Mouse (Mus musculus) E14TG2a.4 (cell line): ENCODE data around the gene Ube2e2.

Experiments used
- H3K27me3 ChIP-seq: 2 replicates; pipeline ENCODE4 v1.6.1; 2014; ENCODE audit warnings: low read length, control low read depth; ENCODE audit not compliant: insufficient read depth
- H3K36me3 ChIP-seq: 2 replicates; pipeline ENCODE4 v1.6.1; 2014; ENCODE audit warnings: low read length, control low read depth; ENCODE audit not compliant: insufficient read depth
- H3K4me1 ChIP-seq: replicated peaks from 2 replicates; pipeline ENCODE4 v1.6.1; 2014; ENCODE audit warnings: low read depth, low read length, control low read depth
- H3K4me3 ChIP-seq: replicated peaks from 2 replicates; pipeline ENCODE4 v1.5.1; 2014; ENCODE audit warnings: mild to moderate bottlenecking, low read length
- H3K9me3 ChIP-seq: 2 replicates; pipeline ENCODE4 v1.6.1; 2014; ENCODE audit warnings: low read length, control low read depth
- CTCF ChIP-seq: conservative IDR thresholded peaks from 2 replicates; pipeline ENCODE4 v1.5.1; 2014; ENCODE audit warnings: low read length
- NANOG ChIP-seq: IDR thresholded peaks from 2 replicates; pipeline ENCODE4 v1.6.1; 2014; ENCODE audit warnings: borderline replicate concordance, low read length, mixed read lengths
- POU5F1 ChIP-seq: IDR thresholded peaks from 2 replicates; pipeline ENCODE4 v1.6.1; 2014; ENCODE audit warnings: low read length, borderline replicate concordance

Gene Ube2e2

DNA sequence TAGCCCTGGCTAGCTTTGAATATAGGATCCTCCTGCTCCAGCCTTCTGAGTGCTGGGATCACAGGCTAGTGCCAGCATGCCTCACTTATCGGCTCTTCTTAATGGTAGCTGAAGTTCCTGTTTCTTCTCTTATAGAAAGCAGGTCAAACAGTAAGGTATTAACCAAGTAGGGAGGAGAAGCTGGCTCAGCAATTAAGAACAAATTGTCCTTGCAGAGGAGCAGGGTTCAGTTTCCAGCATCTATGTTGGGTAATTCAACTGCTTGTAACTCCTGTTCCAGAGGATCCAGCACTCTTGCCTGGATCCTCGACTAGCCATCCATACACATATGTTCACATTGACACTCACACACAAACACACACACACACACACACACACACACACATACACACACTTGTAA is 136.1 kb downstream of the Ube2e2 start:
- no peaks in the 10 kb centered on the region for H3K27me3 ChIP-seq
- no peaks in the 10 kb centered on the region for H3K4me1 ChIP-seq
- H3K4me3 ChIP-seq = no peak overlapping the region
- H3K36me3 ChIP-seq = no peaks in the 10 kb centered on the region
- no peak for TF ChIP-seq CTCF
- TF ChIP-seq POU5F1 = no peak
- TF ChIP-seq NANOG = no peak
- H3K9me3 ChIP-seq = no peaks in the 10 kb centered on the region

DNA sequence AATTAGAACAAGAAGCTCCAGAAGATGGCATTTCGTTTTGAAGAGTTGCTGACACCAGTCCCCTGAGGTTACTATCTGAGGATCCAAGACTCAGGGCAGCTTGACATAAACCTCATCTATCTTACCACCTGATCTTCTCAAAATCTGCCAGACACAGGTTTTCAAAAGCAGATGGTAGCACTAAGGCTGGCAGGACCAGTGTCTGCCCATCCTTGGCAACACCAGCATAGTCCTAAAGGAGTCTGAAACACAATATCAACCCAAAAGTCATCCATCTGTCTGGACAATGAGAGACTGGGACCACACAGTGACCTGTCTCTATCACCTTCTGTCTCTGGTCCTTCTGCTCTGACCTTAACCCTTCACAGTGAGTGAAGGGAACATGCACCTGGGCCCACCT is 138.7 kb downstream of the Ube2e2 start:
- Histone ChIP-seq H3K4me3 (no peak overlapping the region), H3K36me3 (no peaks in the 10 kb centered on the region), H3K4me1 (no peaks in the 10 kb centered on the region), H3K9me3 (no peaks in the 10 kb centered on the region), H3K27me3 (no peaks in the 10 kb centered on the region)
- TF ChIP-seq CTCF (no peak), NANOG (no peak), POU5F1 (no peak)

DNA sequence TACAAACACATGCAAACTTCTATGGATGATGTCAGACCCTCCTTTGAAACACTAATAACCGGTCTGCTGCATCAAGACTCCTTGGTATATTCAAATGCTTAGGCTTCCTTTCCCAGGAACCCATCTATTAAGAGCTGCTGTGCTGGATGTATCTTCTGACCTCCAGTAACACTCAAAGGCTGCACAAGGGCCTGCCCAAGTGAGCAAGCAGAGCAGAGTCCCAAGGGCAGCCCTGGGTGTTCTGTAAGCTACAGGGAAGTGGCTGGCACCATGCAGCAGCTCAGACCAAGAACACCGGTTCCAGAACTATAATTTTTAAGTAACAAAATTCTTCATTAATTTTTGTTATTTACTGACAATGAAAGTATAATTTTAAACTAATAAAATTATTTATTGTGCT is 139.5 kb downstream of the Ube2e2 start:
- no peaks in the 10 kb centered on the region for H3K36me3 ChIP-seq
- H3K4me3 ChIP-seq = no peak overlapping the region
- H3K4me1 ChIP-seq = no peaks in the 10 kb centered on the region
- peaks cover 3% of the 10 kb centered on the region for H3K9me3 ChIP-seq
- no peaks in the 10 kb centered on the region for H3K27me3 ChIP-seq
- TF ChIP-seq POU5F1 (no peak), CTCF (no peak), NANOG (no peak)

DNA sequence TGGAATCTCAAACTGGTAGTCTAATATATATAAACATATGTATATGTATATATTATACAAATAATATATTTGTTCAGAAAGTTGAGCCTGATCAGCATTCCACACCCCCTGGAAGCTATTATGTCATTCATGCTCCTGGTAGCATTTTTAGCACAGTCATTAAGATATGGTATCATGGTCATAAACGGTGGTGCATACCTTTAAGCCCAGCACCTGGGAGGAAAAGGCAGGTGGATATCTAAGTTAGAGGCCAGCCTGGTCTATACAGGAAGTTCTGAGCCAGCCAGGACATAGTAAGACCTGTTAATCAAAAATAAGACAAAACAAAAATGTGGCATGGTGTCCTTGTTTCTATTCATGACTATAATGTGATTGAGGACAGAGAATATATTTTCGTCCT is 140.1 kb downstream of the Ube2e2 start:
- no peak overlapping the region for H3K4me3 ChIP-seq
- no peaks in the 10 kb centered on the region for H3K36me3 ChIP-seq
- no peaks in the 10 kb centered on the region for H3K4me1 ChIP-seq
- H3K9me3 ChIP-seq = peaks cover 8% of the 10 kb centered on the region
- TF ChIP-seq CTCF (no peak), POU5F1 (no peak), NANOG (no peak)
- no peaks in the 10 kb centered on the region for H3K27me3 ChIP-seq

DNA sequence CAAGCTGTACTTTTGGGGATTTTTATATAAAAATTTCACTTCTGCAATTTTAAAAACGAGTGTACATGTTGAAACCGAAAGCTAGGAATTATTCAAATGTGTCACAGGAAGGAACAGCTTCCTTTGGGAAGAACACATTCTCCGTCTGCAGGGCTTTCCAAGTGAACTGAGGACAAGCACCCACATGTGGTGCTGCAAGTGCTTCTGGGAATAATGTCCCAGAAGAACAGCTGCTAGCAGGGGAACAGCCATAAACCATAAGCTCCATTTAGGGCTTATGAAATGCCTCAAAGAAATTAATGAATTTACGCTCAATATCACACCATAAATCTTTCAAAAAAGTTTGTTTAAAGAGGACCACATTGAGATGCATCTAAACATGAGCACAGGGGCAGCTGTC is 162.9 kb downstream of the Ube2e2 start:
- Histone ChIP-seq H3K27me3 (no peaks in the 10 kb centered on the region), H3K4me3 (no peak overlapping the region), H3K4me1 (no peaks in the 10 kb centered on the region), H3K36me3 (no peaks in the 10 kb centered on the region), H3K9me3 (no peaks in the 10 kb centered on the region)
- TF ChIP-seq POU5F1 = no peak
- no peak for TF ChIP-seq NANOG
- no peak for TF ChIP-seq CTCF

DNA sequence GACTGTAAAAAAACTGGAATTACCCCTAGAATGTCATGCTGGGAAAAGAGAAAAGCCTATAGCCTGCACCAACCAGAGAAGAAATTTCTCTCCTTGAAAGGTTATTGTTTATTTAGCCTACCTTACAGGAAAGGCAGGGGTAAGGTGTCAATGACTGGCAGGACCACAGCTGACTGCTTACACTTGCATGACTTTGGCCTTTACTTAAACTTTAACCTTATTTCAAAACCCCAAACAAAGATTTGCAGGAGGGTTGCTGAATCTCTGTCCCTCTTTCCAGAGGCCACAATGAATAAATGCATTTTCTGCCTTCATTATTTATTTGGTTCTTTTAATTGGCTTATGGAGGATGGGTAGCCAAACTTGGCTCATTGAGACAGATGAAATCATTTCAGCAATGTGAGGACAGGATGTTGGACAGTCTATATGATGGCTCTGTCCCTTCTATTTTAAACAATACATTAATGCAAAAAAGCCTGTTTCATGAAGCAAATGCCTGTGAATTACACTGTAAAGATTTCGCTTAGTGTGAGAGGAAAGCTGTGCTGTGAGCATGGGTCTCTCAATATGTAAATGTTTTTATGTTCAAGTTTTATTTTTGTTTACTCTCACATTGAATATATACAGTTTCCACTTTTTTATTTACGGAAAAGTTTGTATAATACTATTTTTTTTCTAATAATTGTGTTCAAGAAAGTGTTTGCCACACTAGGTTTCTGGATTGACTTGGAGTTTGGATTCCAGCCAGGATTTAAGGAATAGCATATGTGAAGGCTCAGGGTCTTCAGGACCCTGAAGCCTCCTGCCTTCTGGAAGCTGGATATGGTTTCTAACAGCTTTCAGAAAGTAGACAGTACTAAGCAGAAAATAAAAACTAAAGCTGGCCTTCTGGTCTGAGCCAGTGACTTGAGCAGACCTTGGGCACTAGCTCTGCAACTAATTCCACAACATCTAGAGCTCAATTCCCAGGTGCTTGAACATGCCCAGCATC is 173.2 kb downstream of the Ube2e2 start:
- no peaks in the 10 kb centered on the region for H3K4me1 ChIP-seq
- H3K27me3 ChIP-seq = no peaks in the 10 kb centered on the region
- TF ChIP-seq NANOG (no peak), CTCF (no peak), POU5F1 (no peak)
- no peaks in the 10 kb centered on the region for H3K36me3 ChIP-seq
- peaks cover 4% of the 10 kb centered on the region; the same call in 1 of the 2 replicates for H3K9me3 ChIP-seq
- no peak overlapping the region for H3K4me3 ChIP-seq

DNA sequence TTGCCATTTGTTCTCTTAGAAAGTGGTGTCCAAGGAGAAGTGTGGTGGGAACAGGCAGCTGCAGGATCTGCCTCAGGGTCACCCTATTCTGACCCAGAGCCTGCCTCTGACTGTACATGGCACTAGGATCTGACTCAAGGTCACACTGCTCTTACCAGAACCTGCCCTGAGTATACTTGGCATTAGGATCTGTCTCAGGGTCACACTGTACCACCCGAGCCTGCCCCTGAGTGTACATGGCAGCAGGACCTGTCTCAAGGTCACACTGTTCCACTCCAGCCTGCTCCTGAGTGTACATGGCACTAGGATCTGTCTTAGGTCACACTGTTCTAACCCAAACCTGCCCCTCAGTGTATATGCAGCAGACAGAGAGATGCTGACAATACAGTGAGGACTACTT is 177.1 kb downstream of the Ube2e2 start:
- H3K27me3 ChIP-seq = no peaks in the 10 kb centered on the region
- H3K9me3 ChIP-seq = peaks cover 4% of the 10 kb centered on the region; the same call in 1 of the 2 replicates
- H3K36me3 ChIP-seq = no peaks in the 10 kb centered on the region
- no peak overlapping the region for H3K4me3 ChIP-seq
- no peaks in the 10 kb centered on the region for H3K4me1 ChIP-seq
- TF ChIP-seq NANOG (no peak), CTCF (no peak), POU5F1 (no peak)

DNA sequence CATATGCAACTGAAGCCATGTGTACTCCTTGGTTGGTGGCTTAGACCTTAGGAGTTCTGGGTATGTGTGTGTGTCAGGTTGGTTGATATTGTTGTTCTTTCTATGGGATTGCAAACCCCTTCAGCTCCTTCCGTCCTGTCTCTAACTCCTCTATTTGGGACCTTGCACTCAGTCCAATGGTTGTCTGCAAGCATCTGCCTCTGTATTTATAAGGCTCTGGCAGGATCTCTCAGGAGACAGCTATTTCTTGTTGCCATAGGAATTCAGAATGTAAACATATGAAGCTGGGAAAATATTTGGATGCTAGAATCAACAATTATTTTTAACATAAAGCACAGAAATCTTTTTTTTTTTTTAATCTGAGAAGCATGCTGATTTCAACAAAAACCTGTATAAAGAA is 178.5 kb downstream of the Ube2e2 start:
- H3K27me3 ChIP-seq = no peaks in the 10 kb centered on the region
- H3K4me3 ChIP-seq = no peak overlapping the region
- no peaks in the 10 kb centered on the region for H3K36me3 ChIP-seq
- peaks cover 15% of the 10 kb centered on the region for H3K9me3 ChIP-seq
- no peaks in the 10 kb centered on the region for H3K4me1 ChIP-seq
- no peak for TF ChIP-seq POU5F1
- TF ChIP-seq CTCF = no peak
- TF ChIP-seq NANOG = no peak
